35 mouse cellular contexts compared by ENCODE assay signal in genomic region chr1:175552474-175552873, GRCm38 (mm10).
"Had no signal": no experiment of that assay in that cellular context is flagged by ENCODE, and none has a peak within 500 bp of the region (broad histone marks: within the 10 kb centered on the region; RNA-seq: fewer than 3 reads in every experiment).

No protein-coding gene starts in this region.

- H3K27me3 ChIP-seq: heart, embryonic 12.5 days; heart, embryonic 13.5 days; heart, embryonic 15.5 days; hindbrain, embryonic 12.5 days; hindbrain, embryonic 13.5 days; hindbrain, embryonic 15.5 days; intestine, embryonic 15.5 days; kidney, embryonic 15.5 days had no signal

- H3K9me3 ChIP-seq: heart, embryonic 10.5 days; heart, embryonic 12.5 days; heart, embryonic 13.5 days; heart, embryonic 15.5 days; hindbrain, embryonic 10.5 days; hindbrain, embryonic 12.5 days; hindbrain, embryonic 13.5 days; hindbrain, embryonic 15.5 days; intestine, embryonic 15.5 days; kidney, embryonic 15.5 days had no signal

- H3K9ac ChIP-seq: heart, embryonic 12.5 days; heart, embryonic 13.5 days; heart, embryonic 15.5 days; hindbrain, embryonic 12.5 days; hindbrain, embryonic 13.5 days; hindbrain, embryonic 14.5 days; hindbrain, embryonic 15.5 days; intestine, embryonic 15.5 days; kidney, embryonic 15.5 days had no signal

- H3K4me3 ChIP-seq: heart, adult 2 months; heart, embryonic 10.5 days; heart, embryonic 12.5 days; heart, embryonic 13.5 days; heart, embryonic 15.5 days; hindbrain, embryonic 10.5 days; hindbrain, embryonic 12.5 days; hindbrain, embryonic 13.5 days; hindbrain, embryonic 15.5 days; intestine, embryonic 15.5 days; kidney, embryonic 15.5 days; layer of hippocampus, adult 2 months had no signal

- H3K36me3 ChIP-seq: heart, embryonic 10.5 days; heart, embryonic 12.5 days; heart, embryonic 13.5 days; heart, embryonic 15.5 days; hindbrain, embryonic 10.5 days; hindbrain, embryonic 12.5 days; hindbrain, embryonic 13.5 days; hindbrain, embryonic 15.5 days; intestine, embryonic 15.5 days; kidney, embryonic 15.5 days had no signal

- ATAC-seq: hindbrain, embryonic 16.5 days; hindbrain, postnatal 0 days; inflammation-experienced regulatory T-cells, adult 6 months; intestine, embryonic 15.5 days; intestine, embryonic 16.5 days; intestine, postnatal 0 days had no signal

- H3K4me2 ChIP-seq: heart, embryonic 11.5 days; heart, embryonic 12.5 days; heart, embryonic 13.5 days; heart, embryonic 15.5 days; hindbrain, embryonic 12.5 days; hindbrain, embryonic 13.5 days; hindbrain, embryonic 14.5 days; hindbrain, embryonic 15.5 days; intestine, embryonic 15.5 days; kidney, embryonic 15.5 days had no signal

- H3K4me1 ChIP-seq: heart, embryonic 10.5 days; heart, embryonic 12.5 days; heart, embryonic 13.5 days; heart, embryonic 15.5 days; hindbrain, embryonic 10.5 days; hindbrain, embryonic 12.5 days; hindbrain, embryonic 13.5 days; hindbrain, embryonic 15.5 days; intestine, embryonic 15.5 days; kidney, embryonic 15.5 days had no signal

- H3K27ac ChIP-seq: heart, adult 2 months; heart, embryonic 10.5 days; heart, embryonic 13.5 days; heart, embryonic 15.5 days; hindbrain, embryonic 10.5 days; hindbrain, embryonic 12.5 days; hindbrain, embryonic 13.5 days; hindbrain, embryonic 14.5 days; hindbrain, embryonic 15.5 days; hindbrain, postnatal 0 days; intestine, embryonic 15.5 days; kidney, embryonic 15.5 days; kidney, postnatal 0 days; layer of hippocampus, adult 2 months had no signal

- DNase-seq: heart, adult 2 months; heart, postnatal 10 days; heart, postnatal 14 days; heart, postnatal 36 days; heart, postnatal 4 days; kidney, adult 11 months; kidney, adult 18-20 months; kidney, adult 2 months; kidney, adult 8-10 months; kidney, adult 9 months; kidney, postnatal 10 days; kidney, postnatal 14 days; kidney, postnatal 36 days; kidney, postnatal 4 days; layer of hippocampus, adult 9-11 months; layer of hippocampus, postnatal 36 days had no signal
